Mouse (Mus musculus): ENCODE results near the gene Fmo9. TPM values are rescaled to one million over a fixed set of nuclear protein-coding genes. Genes with fewer than 3 reads are reported as not detected.

Fmo9 gene
- polyA plus RNA-seq (2012; fragmentation: generic; extraction: Trizol) = not detected

DNA sequence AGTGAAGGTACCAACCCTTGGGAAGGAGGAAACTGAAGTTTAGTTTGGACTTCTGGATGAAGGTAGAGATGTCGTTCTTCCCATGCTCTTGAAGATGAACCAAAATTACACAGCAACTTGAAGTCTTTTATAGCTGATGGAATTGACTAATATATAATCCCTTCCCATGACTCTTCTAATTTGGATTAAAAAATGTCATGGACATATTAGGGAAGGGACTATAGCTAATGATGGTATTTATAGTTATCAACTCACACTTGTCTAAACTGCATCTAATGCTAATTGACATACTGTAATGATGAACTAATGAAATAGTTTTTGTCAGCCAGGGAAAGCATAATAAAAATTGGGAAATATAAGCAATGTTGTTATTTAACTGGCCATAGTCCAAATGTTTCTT lies at the start of gene Fmo9:
Fmo9 (minus strand) TSS at position 101 of the 400 bp plus-strand sequence.
- Histone ChIP-seq H3ac (ENCODE audit: control insufficient read depth, insufficient read length) (no peak within 1 kb of the TSS), H3K36me3 (ENCODE audit: control insufficient read depth, insufficient read depth) (no peaks in the 10 kb centered on the region), H3K4me2 (ENCODE audit: low read depth) (no peak within 1 kb of the TSS)

DNA sequence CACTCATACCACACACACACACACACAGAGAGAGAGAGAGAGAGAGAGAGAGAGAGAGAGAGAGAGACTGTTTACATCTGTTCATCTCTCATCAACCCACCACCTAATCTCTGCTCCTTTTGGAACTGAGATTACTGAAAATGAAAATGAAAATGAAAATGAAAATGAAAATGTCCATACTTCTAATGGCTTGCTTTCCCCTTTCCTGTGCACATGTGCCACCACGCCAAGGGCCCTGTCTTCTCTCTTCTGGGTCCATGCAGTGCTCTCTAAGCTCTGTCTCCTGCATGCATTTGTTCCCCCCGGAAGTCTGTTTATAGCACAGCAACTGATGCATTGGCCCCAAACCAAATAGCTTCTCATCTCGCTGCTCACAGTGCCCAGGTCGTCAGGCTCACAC lies 49.2 kb upstream of the Fmo9 start:
- Histone ChIP-seq H3K36me3 (ENCODE audit: control insufficient read depth, insufficient read depth) (no peaks in the 10 kb centered on the region), H3K4me2 (ENCODE audit: low read depth) (peak overlapping the region; percentile 40), H3K27me3 (ENCODE audit: control insufficient read depth, insufficient read depth, insufficient read length) (no peaks in the 10 kb centered on the region), H3K4me3 (no peak overlapping the region), H3K79me2 (ENCODE audit: control insufficient read depth, insufficient read depth) (no peaks in the 10 kb centered on the region), H3ac (ENCODE audit: control insufficient read depth, insufficient read length) (no peak overlapping the region)
- TF ChIP-seq CEBPB (IDR thresholded peaks at IDR 0.05; ENCODE audit: insufficient read depth, poor library complexity, severe bottlenecking) (no peak), POLR2AphosphoS2 (IDR thresholded peaks at IDR 0.05; ENCODE audit: insufficient read length, low read depth) (no peak), TCF12 (IDR thresholded peaks at IDR 0.05; ENCODE audit: insufficient read depth, poor library complexity, severe bottlenecking) (no peak), USF1 (IDR thresholded peaks at IDR 0.05; ENCODE audit: low read depth) (no peak), TCF3 (IDR thresholded peaks at IDR 0.05; ENCODE audit: insufficient read length, low read depth) (no peak), MYOG (IDR thresholded peaks at IDR 0.05; ENCODE audit: control insufficient read depth in 1 of 3, insufficient read depth in 1 of 3, insufficient read length in 2 of 3, low read depth in 2 of 3) (no peak), MAX (IDR thresholded peaks at IDR 0.05; ENCODE audit: low read depth) (no peak), REST (IDR thresholded peaks at IDR 0.05; ENCODE audit: insufficient read depth, insufficient read length) (no peak), MYOD1 (IDR thresholded peaks at IDR 0.05; ENCODE audit: control insufficient read depth in 1 of 3, insufficient read length in 2 of 3, low read depth in 2 of 3) (no peak), E2F4 (IDR thresholded peaks at IDR 0.05; ENCODE audit: insufficient read depth) (no peak), POLR2A (IDR thresholded peaks at IDR 0.05; ENCODE audit: insufficient read length, low read depth) (no peak), SRF (IDR thresholded peaks at IDR 0.05; ENCODE audit: control insufficient read depth, insufficient read length, low read depth) (no peak)

More for the DNA sequence above, at the start of gene Fmo9:
- Histone ChIP-seq H3K79me2 (ENCODE audit: control insufficient read depth, insufficient read depth) (no peaks in the 10 kb centered on the region), H3K27me3 (ENCODE audit: control insufficient read depth, insufficient read depth, insufficient read length) (no peaks in the 10 kb centered on the region), H3K4me3 (no peak within 1 kb of the TSS)
- no peak for TF ChIP-seq TCF3 (IDR thresholded peaks at IDR 0.05; ENCODE audit: insufficient read length, low read depth)
- TF ChIP-seq CEBPB (IDR thresholded peaks at IDR 0.05; ENCODE audit: insufficient read depth, poor library complexity, severe bottlenecking) = no peak
- TF ChIP-seq SRF (IDR thresholded peaks at IDR 0.05; ENCODE audit: control insufficient read depth, insufficient read length, low read depth) = no peak
- TF ChIP-seq E2F4 (IDR thresholded peaks at IDR 0.05; ENCODE audit: insufficient read depth) = no peak
- TF ChIP-seq TCF12 (IDR thresholded peaks at IDR 0.05; ENCODE audit: insufficient read depth, poor library complexity, severe bottlenecking) = no peak
- TF ChIP-seq POLR2AphosphoS2 (IDR thresholded peaks at IDR 0.05; ENCODE audit: insufficient read length, low read depth) = no peak
- TF ChIP-seq POLR2A (IDR thresholded peaks at IDR 0.05; ENCODE audit: insufficient read length, low read depth) = no peak
- no peak for TF ChIP-seq MAX (IDR thresholded peaks at IDR 0.05; ENCODE audit: low read depth)
- TF ChIP-seq MYOD1 (IDR thresholded peaks at IDR 0.05; ENCODE audit: control insufficient read depth in 1 of 3, insufficient read length in 2 of 3, low read depth in 2 of 3) = no peak
- TF ChIP-seq USF1 (IDR thresholded peaks at IDR 0.05; ENCODE audit: low read depth) = no peak
- TF ChIP-seq REST (IDR thresholded peaks at IDR 0.05; ENCODE audit: insufficient read depth, insufficient read length) = no peak
- TF ChIP-seq MYOG (IDR thresholded peaks at IDR 0.05; ENCODE audit: control insufficient read depth in 1 of 3, insufficient read depth in 1 of 3, insufficient read length in 2 of 3, low read depth in 2 of 3) = no peak

DNA sequence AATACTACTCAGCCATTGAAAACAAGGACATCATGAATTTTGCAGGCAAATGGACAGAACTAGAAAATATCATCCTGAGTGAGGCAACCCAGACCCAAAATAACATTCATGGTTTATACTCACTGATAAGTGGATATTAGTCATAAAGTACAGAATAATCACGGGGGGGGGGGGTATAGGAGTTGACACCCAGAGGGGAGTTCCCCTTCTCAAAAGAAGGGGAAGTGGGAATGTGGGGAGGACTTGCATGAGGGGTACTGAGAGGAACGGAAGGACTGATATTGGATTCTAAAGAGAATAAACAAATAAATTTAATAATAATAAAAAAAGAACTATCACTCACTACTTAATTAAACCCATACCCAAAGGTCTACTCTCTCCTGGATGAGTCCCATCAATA lies 48.6 kb upstream of the Fmo9 start:
- Histone ChIP-seq H3K79me2 (ENCODE audit: control insufficient read depth, insufficient read depth) (no peaks in the 10 kb centered on the region), H3K4me2 (ENCODE audit: low read depth) (no peak overlapping the region), H3K36me3 (ENCODE audit: control insufficient read depth, insufficient read depth) (no peaks in the 10 kb centered on the region), H3K27me3 (ENCODE audit: control insufficient read depth, insufficient read depth, insufficient read length) (no peaks in the 10 kb centered on the region), H3K4me3 (no peak overlapping the region), H3ac (ENCODE audit: control insufficient read depth, insufficient read length) (no peak overlapping the region)
- TF ChIP-seq REST (IDR thresholded peaks at IDR 0.05; ENCODE audit: insufficient read depth, insufficient read length) (no peak), E2F4 (IDR thresholded peaks at IDR 0.05; ENCODE audit: insufficient read depth) (no peak), MYOG (IDR thresholded peaks at IDR 0.05; ENCODE audit: control insufficient read depth in 1 of 3, insufficient read depth in 1 of 3, insufficient read length in 2 of 3, low read depth in 2 of 3) (no peak), TCF12 (IDR thresholded peaks at IDR 0.05; ENCODE audit: insufficient read depth, poor library complexity, severe bottlenecking) (no peak)

DNA sequence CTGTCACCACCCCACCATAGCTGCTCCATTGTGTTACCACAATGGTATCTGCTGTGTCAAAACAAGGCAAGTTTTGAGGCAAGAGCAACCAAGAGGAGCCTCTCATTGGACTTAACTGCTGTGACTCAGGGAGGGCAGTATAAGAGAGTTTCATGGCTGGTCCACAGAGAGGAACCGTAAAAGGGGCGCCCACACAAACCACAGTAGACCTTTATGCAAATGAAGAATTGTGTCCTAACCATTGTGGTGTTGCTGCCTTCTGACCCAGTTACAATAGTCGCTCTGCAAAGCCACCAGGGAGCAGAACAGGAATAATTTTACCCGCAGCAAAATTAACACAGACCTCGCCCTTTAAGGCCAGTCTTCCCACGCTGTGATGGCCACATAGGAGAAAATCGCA lies 29.2 kb upstream of the Fmo9 start:
- Histone ChIP-seq H3ac (ENCODE audit: control insufficient read depth, insufficient read length) (no peak overlapping the region), H3K4me3 (no peak overlapping the region), H3K4me2 (ENCODE audit: low read depth) (no peak overlapping the region), H3K27me3 (ENCODE audit: control insufficient read depth, insufficient read depth, insufficient read length) (no peaks in the 10 kb centered on the region), H3K36me3 (ENCODE audit: control insufficient read depth, insufficient read depth) (no peaks in the 10 kb centered on the region), H3K79me2 (ENCODE audit: control insufficient read depth, insufficient read depth) (no peaks in the 10 kb centered on the region)
- no peak for TF ChIP-seq CEBPB (IDR thresholded peaks at IDR 0.05; ENCODE audit: insufficient read depth, poor library complexity, severe bottlenecking)

DNA sequence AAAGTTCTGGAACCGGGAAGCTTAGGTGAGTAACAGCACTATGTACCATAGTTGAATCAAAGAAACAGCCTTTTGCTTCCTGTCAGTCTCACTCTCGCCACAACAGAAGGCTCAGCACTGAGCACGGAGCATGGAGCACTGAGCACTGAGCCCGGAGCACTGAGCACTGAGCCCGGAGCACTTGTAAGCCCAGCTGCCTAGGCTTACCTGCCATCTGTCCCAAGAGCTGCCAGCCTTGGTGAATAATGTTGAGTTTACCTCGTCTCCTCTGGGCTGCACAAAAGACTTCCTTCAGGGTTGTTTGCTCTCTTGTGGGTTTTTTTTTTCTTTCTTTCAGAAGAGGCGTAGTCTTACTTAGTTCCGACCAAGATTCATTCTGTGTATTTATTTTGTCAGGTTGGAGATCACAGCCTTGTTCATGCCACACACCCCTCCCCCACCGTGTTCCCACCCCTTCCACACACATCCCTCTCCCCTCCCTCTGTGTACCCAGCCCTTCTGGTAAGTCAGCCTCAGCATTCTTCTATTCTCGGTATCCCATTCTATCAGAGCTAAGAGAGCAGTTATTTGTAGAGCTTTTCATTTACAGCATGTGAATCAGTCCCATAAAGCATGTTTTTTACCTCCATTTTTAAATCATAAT lies 20.7 kb upstream of the Fmo9 start:
- Histone ChIP-seq H3K4me3 (no peak overlapping the region), H3K27me3 (ENCODE audit: control insufficient read depth, insufficient read depth, insufficient read length) (peaks cover 3% of the 10 kb centered on the region), H3ac (ENCODE audit: control insufficient read depth, insufficient read length) (no peak overlapping the region), H3K79me2 (ENCODE audit: control insufficient read depth, insufficient read depth) (no peaks in the 10 kb centered on the region), H3K36me3 (ENCODE audit: control insufficient read depth, insufficient read depth) (no peaks in the 10 kb centered on the region), H3K4me2 (ENCODE audit: low read depth) (no peak overlapping the region)
- TF ChIP-seq MYOG (IDR thresholded peaks at IDR 0.05; ENCODE audit: control insufficient read depth in 1 of 3, insufficient read depth in 1 of 3, insufficient read length in 2 of 3, low read depth in 2 of 3) (no peak), REST (IDR thresholded peaks at IDR 0.05; ENCODE audit: insufficient read depth, insufficient read length) (no peak), CEBPB (IDR thresholded peaks at IDR 0.05; ENCODE audit: insufficient read depth, poor library complexity, severe bottlenecking) (no peak), USF1 (IDR thresholded peaks at IDR 0.05; ENCODE audit: low read depth) (no peak), MYOD1 (IDR thresholded peaks at IDR 0.05; ENCODE audit: control insufficient read depth in 1 of 3, insufficient read length in 2 of 3, low read depth in 2 of 3) (no peak), TCF12 (IDR thresholded peaks at IDR 0.05; ENCODE audit: insufficient read depth, poor library complexity, severe bottlenecking) (no peak)
